Mouse (Mus musculus) limb, embryonic 11.5 days (tissue): ENCODE measurements at regions not wholly inside any gene's neighbourhood (a gene's known extent, or its start where the extent isn't known, plus 50 kb on each side); places are given as distances from the start of the nearest gene placed in this dataset.

Experiments used
- ATAC-seq: fragments of 200-750 bp; cut with Nextera tagmentation; 2 replicates; pipeline ENCODE4 v1.8.0; 2017; ENCODE audit warnings: low read depth; ENCODE audit not compliant: insufficient number of reproducible peaks, low FRiP score, low TSS enrichment
- DNase-seq: peaks from one replicate; pipeline ENCODE4 v3.0.0-alpha.2; 2015; ENCODE audit warnings: low spot score
- H3K27ac ChIP-seq: fragments of 300-500 bp; sonication (generic); replicated peaks from 2 replicates; pipeline ENCODE4 v1.5.1; 2014; ENCODE audit warnings: low read depth, mild to moderate bottlenecking, low read length
- H3K27me3 ChIP-seq: fragments of 300-500 bp; sonication (generic); 2 replicates; pipeline ENCODE4 v1.6.1; 2014; ENCODE audit warnings: mild to moderate bottlenecking, low read length, mixed read lengths; ENCODE audit not compliant: control insufficient read depth, insufficient read depth
- H3K36me3 ChIP-seq: fragments of 300-500 bp; sonication (generic); 2 replicates; pipeline ENCODE4 v1.6.1; 2014; ENCODE audit warnings: mild to moderate bottlenecking, low read length, moderate library complexity, mixed read lengths; ENCODE audit not compliant: control insufficient read depth, insufficient read depth
- H3K4me1 ChIP-seq: fragments of 300-500 bp; sonication (generic); 2 replicates; pipeline ENCODE4 v1.6.1; 2014; ENCODE audit warnings: low read length, mixed read lengths; ENCODE audit not compliant: control insufficient read depth, insufficient read depth
- H3K4me2 ChIP-seq: fragments of 300-500 bp; sonication (generic); 2 replicates; pipeline ENCODE4 v1.6.1; 2014; ENCODE audit warnings: low read depth, mild to moderate bottlenecking, moderate library complexity; ENCODE audit not compliant: severe bottlenecking
- H3K4me3 ChIP-seq: fragments of 300-500 bp; sonication (generic); 2 replicates; pipeline ENCODE4 v1.5.1; 2014; ENCODE audit warnings: low read depth, low read length
- H3K9ac ChIP-seq: fragments of 300-500 bp; sonication (generic); 2 replicates; pipeline ENCODE4 v1.6.1; 2014; ENCODE audit warnings: mild to moderate bottlenecking, low read length
- H3K9me3 ChIP-seq: fragments of 300-500 bp; sonication (generic); 2 replicates; pipeline ENCODE4 v1.6.1; 2016; ENCODE audit warnings: low read length; ENCODE audit not compliant: control insufficient read depth
- WGBS: fragments of 180-500 bp; shearing (Covaris S2); extraction: QIAGEN DNeasy Blood & Tissue Kit; methylation state at CpG from one replicate; pipeline ENCODE4 v1.1.7; 2014; 5-methylcytosine and 5-hydroxymethylcytosine counted together

GRCm38 (mm10) chr14:106318767-106319166, 212.8 kb downstream of the Trim52 start:
- Histone ChIP-seq H3K27me3 (no peaks in the 10 kb centered on the region), H3K9ac (no peak overlapping the region), H3K4me1 (no peaks in the 10 kb centered on the region), H3K4me2 (no peak overlapping the region), H3K4me3 (no peak overlapping the region), H3K27ac (no peak overlapping the region), H3K36me3 (no peaks in the 10 kb centered on the region), H3K9me3 (no peaks in the 10 kb centered on the region)
- ATAC-seq (no peak), DNase-seq (no peak)
- WGBS = 22% methylated on average over 5 of the region's 5 CpGs

DNA sequence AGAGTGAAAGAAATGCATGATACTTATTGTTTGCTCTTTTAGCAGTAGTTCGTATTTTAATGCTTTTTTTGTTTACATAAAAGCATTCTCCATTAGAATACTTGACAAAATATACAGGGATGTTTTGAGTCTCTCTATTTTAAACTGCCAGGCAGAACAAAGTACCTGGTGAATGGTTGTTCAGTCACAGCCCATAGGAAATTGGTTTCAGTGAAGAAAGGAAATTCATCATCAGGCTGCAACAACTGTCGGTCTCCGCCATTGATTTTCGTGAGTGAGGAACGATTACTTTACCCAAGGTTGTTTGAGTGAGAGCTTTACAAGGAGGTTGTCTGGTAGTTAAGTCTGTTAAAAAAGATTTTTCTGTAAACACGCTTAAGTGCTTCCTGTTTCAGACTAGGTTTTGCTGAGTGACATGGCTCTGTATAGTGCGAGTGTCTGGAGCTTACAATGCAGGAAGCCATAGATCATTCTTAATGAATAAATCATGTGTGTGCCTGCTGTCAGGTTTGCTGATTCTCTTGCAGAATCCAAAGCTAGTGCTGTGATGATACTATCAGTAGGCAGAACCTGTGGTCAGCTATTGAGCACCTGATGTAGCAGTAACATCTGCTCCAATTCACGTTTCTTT, 221.8 kb downstream of the Trim52 start:
- no peaks in the 10 kb centered on the region for H3K36me3 ChIP-seq
- 28% methylated on average over 8 of the region's 8 CpGs for WGBS
- H3K27ac ChIP-seq = no peak overlapping the region
- no peaks in the 10 kb centered on the region for H3K27me3 ChIP-seq
- DNase-seq (no peak), ATAC-seq (no peak)
- H3K9ac ChIP-seq = no peak overlapping the region
- H3K4me2 ChIP-seq = no peak overlapping the region
- H3K9me3 ChIP-seq = no peaks in the 10 kb centered on the region
- no peak overlapping the region for H3K4me3 ChIP-seq
- no peaks in the 10 kb centered on the region for H3K4me1 ChIP-seq

GRCm38 (mm10) chr14:106364767-106365623, 259.0 kb downstream of the Trim52 start:
- H3K9ac ChIP-seq = no peak overlapping the region
- H3K27me3 ChIP-seq = no peaks in the 10 kb centered on the region
- H3K4me3 ChIP-seq = no peak overlapping the region
- peaks cover 9% of the 10 kb centered on the region; the same call in 1 of the 2 replicates for H3K4me1 ChIP-seq
- H3K4me2 ChIP-seq = peak overlapping the region; percentile 12; the same call in 1 of the 2 replicates
- H3K36me3 ChIP-seq = no peaks in the 10 kb centered on the region
- H3K27ac ChIP-seq = peak overlapping the region; percentile 78
- ATAC-seq = peak; percentile 28; the same call in 1 of the 2 replicates
- WGBS = 17% methylated on average over 8 of the region's 8 CpGs
- peak; percentile 51 for DNase-seq
- H3K9me3 ChIP-seq = no peaks in the 10 kb centered on the region

- Histone ChIP-seq H3K36me3 (no peaks in the 10 kb centered on the region), H3K9ac (no peak overlapping the region), H3K9me3 (no peaks in the 10 kb centered on the region), H3K27me3 (no peaks in the 10 kb centered on the region), H3K4me3 (no peak overlapping the region), H3K4me2 (no peak overlapping the region), H3K4me1 (peaks cover 9% of the 10 kb centered on the region; the same call in 1 of the 2 replicates), H3K27ac (peak overlapping the region; percentile 78; the same call in 1 of the 2 replicates)
- peak; percentile 60; the same call in 1 of the 2 replicates for ATAC-seq
- WGBS = 17% methylated on average over 3 of the region's 3 CpGs
- no peak for DNase-seq
Observed at GRCm38 (mm10) chr14:106365624-106366118, 259.7 kb downstream of the Trim52 start.

- no peaks in the 10 kb centered on the region for H3K36me3 ChIP-seq
- ATAC-seq (peak; percentile 86), DNase-seq (peak; percentile 40)
- H3K4me2 ChIP-seq = no peak overlapping the region
- H3K9me3 ChIP-seq = no peaks in the 10 kb centered on the region
- no peaks in the 10 kb centered on the region for H3K27me3 ChIP-seq
- H3K27ac ChIP-seq = peak overlapping the region; percentile 62; the same call in 1 of the 2 replicates
- no peak overlapping the region for H3K4me3 ChIP-seq
- no peaks in the 10 kb centered on the region for H3K4me1 ChIP-seq
- H3K9ac ChIP-seq = no peak overlapping the region
- 14% methylated on average over 1 of the region's 1 CpGs for WGBS
Observed at GRCm38 (mm10) chr14:106373451-106373850, 267.5 kb downstream of the Trim52 start.

DNA sequence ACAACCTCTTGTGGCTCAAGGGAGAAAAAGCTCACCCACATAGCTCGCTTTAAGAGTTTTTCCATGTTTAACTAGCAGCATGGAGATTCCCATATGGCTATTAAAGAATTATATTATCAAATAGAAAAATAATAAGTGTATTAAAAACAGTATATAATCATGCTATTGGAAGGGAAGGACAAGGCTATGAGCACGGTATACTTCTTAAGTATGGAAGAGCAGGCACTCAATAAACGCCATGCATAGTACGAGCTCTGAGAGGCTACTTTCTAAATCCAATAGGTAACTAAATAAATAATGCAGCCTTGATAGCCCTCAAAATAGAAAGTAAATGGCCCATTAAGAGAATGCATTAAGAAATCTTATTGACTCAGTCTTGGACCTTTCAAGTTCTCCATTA, 273.6 kb downstream of the Trim52 start:
- ATAC-seq = no peak
- no peaks in the 10 kb centered on the region for H3K9me3 ChIP-seq
- H3K4me2 ChIP-seq = no peak overlapping the region
- H3K4me3 ChIP-seq = no peak overlapping the region
- no peak overlapping the region for H3K9ac ChIP-seq
- 61% methylated on average over 4 of the region's 4 CpGs for WGBS
- no peak overlapping the region for H3K27ac ChIP-seq
- peaks cover 3% of the 10 kb centered on the region; the same call in 1 of the 2 replicates for H3K4me1 ChIP-seq
- no peaks in the 10 kb centered on the region for H3K36me3 ChIP-seq
- H3K27me3 ChIP-seq = no peaks in the 10 kb centered on the region
- DNase-seq = no peak

DNA sequence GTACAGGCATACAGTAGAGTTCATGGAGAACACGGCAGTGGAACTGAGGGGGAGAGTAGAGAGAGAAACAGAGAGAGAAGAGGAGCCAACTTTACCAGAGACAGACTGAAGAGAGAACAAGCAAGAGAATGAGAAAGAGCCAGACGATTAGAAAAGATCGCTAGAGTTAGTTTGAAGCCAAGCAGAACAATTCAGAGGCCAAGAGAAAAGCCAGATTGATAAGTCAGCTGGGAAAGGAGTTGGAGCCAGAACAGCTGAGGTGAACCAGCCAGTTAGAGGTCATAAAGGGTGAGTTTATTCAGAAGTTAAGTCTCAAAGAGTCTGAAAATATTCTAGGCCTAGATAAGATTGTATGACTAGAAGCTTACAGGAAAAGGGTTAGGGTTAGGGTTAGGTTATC, 281.7 kb downstream of the Trim52 start:
- H3K4me3 ChIP-seq = no peak overlapping the region
- H3K36me3 ChIP-seq = no peaks in the 10 kb centered on the region
- DNase-seq (no peak), ATAC-seq (no peak)
- no peaks in the 10 kb centered on the region for H3K27me3 ChIP-seq
- H3K27ac ChIP-seq = no peak overlapping the region
- no peak overlapping the region for H3K9ac ChIP-seq
- H3K4me1 ChIP-seq = no peaks in the 10 kb centered on the region
- H3K4me2 ChIP-seq = no peak overlapping the region
- 90% methylated on average over 3 of the region's 3 CpGs for WGBS
- no peaks in the 10 kb centered on the region for H3K9me3 ChIP-seq

DNA sequence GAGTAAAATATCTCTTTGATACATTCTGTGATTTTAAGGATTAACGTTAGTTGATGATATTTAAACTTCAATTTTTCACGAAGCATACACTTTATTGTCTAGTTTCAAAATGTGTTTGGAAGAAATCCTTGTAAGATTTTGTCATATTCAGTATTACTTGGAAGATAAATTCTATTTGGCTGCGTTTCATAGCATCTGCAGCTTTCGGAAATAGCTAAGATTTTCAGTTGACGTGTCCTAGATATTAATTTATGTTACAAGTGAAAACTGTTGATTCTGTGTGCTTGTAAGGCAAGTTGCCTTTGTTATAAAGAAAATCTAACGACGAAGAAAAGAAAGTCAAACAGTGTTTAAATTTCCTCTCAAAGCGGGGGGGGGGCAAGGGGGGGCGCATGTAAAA, 284.5 kb downstream of the Trim52 start:
- H3K4me3 ChIP-seq = no peak overlapping the region
- DNase-seq (no peak), ATAC-seq (no peak)
- no peaks in the 10 kb centered on the region for H3K4me1 ChIP-seq
- H3K9me3 ChIP-seq = no peaks in the 10 kb centered on the region
- WGBS = 89% methylated on average over 9 of the region's 9 CpGs
- no peak overlapping the region for H3K9ac ChIP-seq
- no peak overlapping the region for H3K4me2 ChIP-seq
- H3K27ac ChIP-seq = no peak overlapping the region
- H3K27me3 ChIP-seq = no peaks in the 10 kb centered on the region
- no peaks in the 10 kb centered on the region for H3K36me3 ChIP-seq
